Mouse (Mus musculus) adrenal gland, postnatal 25 days (tissue): ENCODE data around the gene Tbccd1. TPM values are rescaled to one million over a fixed set of nuclear protein-coding genes. Genes with fewer than 3 reads are reported as not detected.

Source experiments
- DNase-seq: peaks from one replicate; pipeline ENCODE4 v3.0.0; 2021; ENCODE audit warnings: mixed read lengths
- long read RNA-seq: library from polyadenylated mRNA; stranded (forward); transcript quantifications from one replicate; pipeline ENCODE4 v2.0.0, GENCODE M21; 2021
- total RNA-seq: library from RNA; stranded (reverse); gene quantifications from 2 replicates; pipeline ENCODE4 v1.2.3, GENCODE M21; 2021

Tbccd1 gene
- 16.4 and 23.6 TPM in 2 replicates for total RNA-seq
- long read RNA-seq, partial matches to known transcripts: 3 of 12 reads
- long read RNA-seq, other reads (novel, unspliced or antisense): 4 of 12 reads

- peak; percentile 99 for DNase-seq
Observed at GRCm38 (mm10) chr16:22857431-22858113, at the start of gene Tbccd1, which contains the start of gene Dnajb11. TSS of gene Tbccd1 (minus strand) at chr16:22857669. TSS of gene Dnajb11 (plus strand) at chr16:22857845.

GRCm38 (mm10) chr16:22901326-22901725 lies 43.9 kb upstream of the Tbccd1 start:
- DNase-seq: no peak

GRCm38 (mm10) chr16:22899866-22900570 lies 42.5 kb upstream of the Tbccd1 start:
- DNase-seq: no peak

- DNase-seq: no peak
Observed at GRCm38 (mm10) chr16:22899346-22899745, 41.9 kb upstream of the Tbccd1 start.

- peak; percentile 54 for DNase-seq
Observed at GRCm38 (mm10) chr16:22896618-22897017, 39.1 kb upstream of the Tbccd1 start.

- DNase-seq: no peak
Observed at GRCm38 (mm10) chr16:22894095-22894494, 36.6 kb upstream of the Tbccd1 start.

- DNase-seq: no peak
Observed at GRCm38 (mm10) chr16:22891733-22892154, 34.3 kb upstream of the Tbccd1 start.

- no peak for DNase-seq
Observed at GRCm38 (mm10) chr16:22890683-22891510, 33.4 kb upstream of the Tbccd1 start, which contains the start of gene Ahsg. TSS of gene Ahsg (plus strand) at chr16:22891277.

GRCm38 (mm10) chr16:22889716-22890115 lies 32.2 kb upstream of the Tbccd1 start:
- no peak for DNase-seq

- DNase-seq: no peak
Observed at GRCm38 (mm10) chr16:22888835-22889234, 31.4 kb upstream of the Tbccd1 start.

- DNase-seq: peak; percentile 23
Observed at GRCm38 (mm10) chr16:22886726-22887125, 29.3 kb upstream of the Tbccd1 start.

GRCm38 (mm10) chr16:22885356-22885755 lies 27.9 kb upstream of the Tbccd1 start:
- no peak for DNase-seq

- no peak for DNase-seq
Observed at GRCm38 (mm10) chr16:22883441-22883840, 26.0 kb upstream of the Tbccd1 start.

GRCm38 (mm10) chr16:22881487-22881886 lies 24.0 kb upstream of the Tbccd1 start:
- no peak for DNase-seq

GRCm38 (mm10) chr16:22880900-22881299 lies 23.4 kb upstream of the Tbccd1 start:
- no peak for DNase-seq

- DNase-seq: no peak
Observed at GRCm38 (mm10) chr16:22879945-22880595, 22.6 kb upstream of the Tbccd1 start.

GRCm38 (mm10) chr16:22878716-22879115 lies 21.2 kb upstream of the Tbccd1 start:
- DNase-seq: no peak

GRCm38 (mm10) chr16:22877660-22878390 lies 20.4 kb upstream of the Tbccd1 start:
- no peak for DNase-seq

GRCm38 (mm10) chr16:22876218-22877043 lies 19.0 kb upstream of the Tbccd1 start:
- DNase-seq: no peak

- no peak for DNase-seq
Observed at GRCm38 (mm10) chr16:22873369-22873768, 15.9 kb upstream of the Tbccd1 start.
